In genomic region chr5:35981976-35982375, GRCm38 (mm10) we compare ENCODE assay signal across 8 mouse cellular contexts.
DNase-seq lines count a peak whose midpoint lies in the region; ATAC-seq and TF ChIP-seq lines count a peak whose summit lies in the region.

No protein-coding gene starts in this region.

- peak; percentile 79 for DNase-seq in gastrocnemius, adult 18-20 months (ENCODE audit: low spot score)
- no peak for DNase-seq in gastrocnemius, postnatal 25 days
- peak; percentile 12 for DNase-seq in c-Kit-negative CD71-positive TER-119-positive erythroid progenitor cells, embryonic 14.5 days (ENCODE audit: low read depth, low spot score)
- peak; percentile 88 for DNase-seq in hindbrain, postnatal 0 days (ENCODE audit: low spot score)
- DNase-seq in left cerebral cortex, postnatal 4 days = peak; percentile 83
- peak; percentile 84 for DNase-seq in midbrain, postnatal 0 days (ENCODE audit: low spot score)
- peak; percentile 53 to 56 for DNase-seq in spleen, postnatal 36 days (ENCODE audit: low spot score in 2 of 2)

- no peak overlapping the region for H3K4me3 ChIP-seq in forebrain, embryonic 13.5 days
- H3K4me3 ChIP-seq in hindbrain, postnatal 0 days (ENCODE audit: low read length) = no peak overlapping the region
- H3K4me3 ChIP-seq in midbrain, postnatal 0 days (ENCODE audit: low read depth, low read length) = no peak overlapping the region

- no peak overlapping the region for H3K9ac ChIP-seq in forebrain, embryonic 13.5 days
- no peak overlapping the region for H3K9ac ChIP-seq in hindbrain, postnatal 0 days (replicated peaks; ENCODE audit: low read length)
- H3K9ac ChIP-seq in midbrain, postnatal 0 days (replicated peaks; ENCODE audit: low read length, poor library complexity, severe bottlenecking) = no peak overlapping the region

- no peaks in the 10 kb centered on the region; the same call in 1 of the 2 replicates for H3K9me3 ChIP-seq in forebrain, embryonic 13.5 days (replicated peaks)
- no peaks in the 10 kb centered on the region for H3K9me3 ChIP-seq in hindbrain, postnatal 0 days (ENCODE audit: low read length)
- H3K9me3 ChIP-seq in midbrain, postnatal 0 days (ENCODE audit: low read length) = no peaks in the 10 kb centered on the region

- intact Hi-C loops in left cerebral cortex, postnatal 4 days (cut with DNase I) = loop anchor here (2.0 kb wide), 1 partner anchor 417 kb away; the partner anchor contains the start of gene Sorcs2

- ATAC-seq in forebrain, embryonic 13.5 days = peak; percentile 69
- 0 out of 2 replicates have a peak, but pooled peaks have one; percentile 62 for ATAC-seq in hindbrain, postnatal 0 days
- ATAC-seq in midbrain, postnatal 0 days (ENCODE audit: low FRiP score) = no peak

- H3K27ac ChIP-seq in forebrain, embryonic 13.5 days = no peak overlapping the region
- no peak overlapping the region for H3K27ac ChIP-seq in hindbrain, postnatal 0 days
- H3K27ac ChIP-seq in midbrain, postnatal 0 days (ENCODE audit: low read depth, low read length) = no peak overlapping the region

- TF ChIP-seq CTCF in hindbrain, postnatal 0 days (IDR thresholded peaks at IDR 0.05; ENCODE audit: low read depth) = peak; percentile 98
- TF ChIP-seq CTCF in midbrain, postnatal 0 days (IDR thresholded peaks at IDR 0.05) = peak; percentile 97

- H3K36me3 ChIP-seq in forebrain, embryonic 13.5 days (ENCODE audit: poor library complexity, severe bottlenecking) = peaks cover 66% of the 10 kb centered on the region
- H3K36me3 ChIP-seq in hindbrain, postnatal 0 days (ENCODE audit: insufficient read depth, low read length) = peaks cover 31% of the 10 kb centered on the region
- H3K36me3 ChIP-seq in midbrain, postnatal 0 days (ENCODE audit: insufficient read depth, low read length) = peaks cover 29% of the 10 kb centered on the region

- H3K4me1 ChIP-seq in forebrain, embryonic 13.5 days = no peaks in the 10 kb centered on the region
- no peaks in the 10 kb centered on the region for H3K4me1 ChIP-seq in hindbrain, postnatal 0 days (ENCODE audit: insufficient read depth, low read length)
- H3K4me1 ChIP-seq in midbrain, postnatal 0 days (ENCODE audit: insufficient read depth, low read length) = no peaks in the 10 kb centered on the region

- H3K4me2 ChIP-seq in forebrain, embryonic 13.5 days = no peak overlapping the region
- no peak overlapping the region for H3K4me2 ChIP-seq in hindbrain, postnatal 0 days (ENCODE audit: low read depth, low read length)
- H3K4me2 ChIP-seq in midbrain, postnatal 0 days (ENCODE audit: low read depth, low read length, poor library complexity, severe bottlenecking) = no peak overlapping the region

- no peaks in the 10 kb centered on the region for H3K27me3 ChIP-seq in forebrain, embryonic 13.5 days
- H3K27me3 ChIP-seq in hindbrain, postnatal 0 days (ENCODE audit: insufficient read depth, low read length) = no peaks in the 10 kb centered on the region
- H3K27me3 ChIP-seq in midbrain, postnatal 0 days (ENCODE audit: insufficient read depth, low read length) = no peaks in the 10 kb centered on the region

- 40% methylated on average over 4 of the region's 4 CpGs for WGBS in forebrain, embryonic 13.5 days
- whole genome bisulfite sequencing in hindbrain, postnatal 0 days = 35% methylated on average over 4 of the region's 4 CpGs
- 43% methylated on average over 4 of the region's 4 CpGs for WGBS in midbrain, postnatal 0 days
